Mouse (Mus musculus) intestine, embryonic 14.5 days (tissue): ENCODE measurements around the gene Mat2a. TPM values are rescaled to one million over a fixed set of nuclear protein-coding genes. Genes with fewer than 3 reads are reported as not detected.
A peak's percentile ranks its signal among the peaks of the same experiment; 100 is the strongest.

Experiments used
- ATAC-seq: fragments of 200-750 bp; cut with Nextera tagmentation; replicated peaks from 2 replicates; pipeline ENCODE4 v1.8.0; 2017; ENCODE audit warnings: low read depth, moderate number of reproducible peaks, moderate TSS enrichment, moderate library complexity; ENCODE audit not compliant: low FRiP score, low TSS enrichment
- DNase-seq: peaks from one replicate; pipeline ENCODE4 v3.0.0-alpha.2; 2018; ENCODE audit warnings: low spot score
- H3K27ac ChIP-seq: fragments of 300-500 bp; sonication (generic); 2 replicates; pipeline ENCODE4 v1.5.1; 2014; ENCODE audit warnings: low read depth, mild to moderate bottlenecking, control low read depth
- H3K27me3 ChIP-seq: fragments of 300-500 bp; sonication (generic); replicated peaks from 2 replicates; pipeline ENCODE4 v1.6.1; 2014; ENCODE audit warnings: low read length, control low read depth; ENCODE audit not compliant: control insufficient read depth, insufficient read depth
- H3K36me3 ChIP-seq: fragments of 300-500 bp; sonication (generic); 2 replicates; pipeline ENCODE4 v1.6.1; 2014; ENCODE audit warnings: low read length, control low read depth; ENCODE audit not compliant: control insufficient read depth, insufficient read depth
- H3K4me1 ChIP-seq: fragments of 300-500 bp; sonication (generic); replicated peaks from 2 replicates; pipeline ENCODE4 v1.6.1; 2014; ENCODE audit warnings: low read length, control low read depth, mixed read lengths; ENCODE audit not compliant: control insufficient read depth, insufficient read depth
- H3K4me2 ChIP-seq: fragments of 300-500 bp; sonication (generic); 2 replicates; pipeline ENCODE4 v1.6.1; 2014; ENCODE audit warnings: low read length
- H3K4me3 ChIP-seq: fragments of 300-500 bp; sonication (generic); 2 replicates; pipeline ENCODE4 v1.5.1; 2014; ENCODE audit warnings: low read depth, low read length, control low read depth, mixed read lengths
- H3K9ac ChIP-seq: fragments of 300-500 bp; sonication (generic); 2 replicates; pipeline ENCODE4 v1.6.1; 2014; ENCODE audit warnings: mild to moderate bottlenecking, low read length
- H3K9me3 ChIP-seq: fragments of 300-500 bp; sonication (generic); 2 replicates; pipeline ENCODE4 v1.6.1; 2016; ENCODE audit warnings: low read length, control low read depth; ENCODE audit not compliant: control insufficient read depth
- WGBS: fragments of 180-500 bp; shearing (Covaris S2); extraction: QIAGEN DNeasy Blood & Tissue Kit; methylation state at CpG from one replicate; pipeline ENCODE4 v1.1.7; 2014; 5-methylcytosine and 5-hydroxymethylcytosine counted together
- polyA plus RNA-seq: library from polyadenylated mRNA; unstranded; fragments of >200 nt; fragmentation: Nextera tagmentation; extraction: Ambion mirVana; gene quantifications from 2 replicates; pipeline ENCODE4 v1.2.1, GENCODE M21; 2014

Gene Mat2a
- polyA plus RNA-seq, 1 experiment from 2014 or later: 378 TPM

DNA sequence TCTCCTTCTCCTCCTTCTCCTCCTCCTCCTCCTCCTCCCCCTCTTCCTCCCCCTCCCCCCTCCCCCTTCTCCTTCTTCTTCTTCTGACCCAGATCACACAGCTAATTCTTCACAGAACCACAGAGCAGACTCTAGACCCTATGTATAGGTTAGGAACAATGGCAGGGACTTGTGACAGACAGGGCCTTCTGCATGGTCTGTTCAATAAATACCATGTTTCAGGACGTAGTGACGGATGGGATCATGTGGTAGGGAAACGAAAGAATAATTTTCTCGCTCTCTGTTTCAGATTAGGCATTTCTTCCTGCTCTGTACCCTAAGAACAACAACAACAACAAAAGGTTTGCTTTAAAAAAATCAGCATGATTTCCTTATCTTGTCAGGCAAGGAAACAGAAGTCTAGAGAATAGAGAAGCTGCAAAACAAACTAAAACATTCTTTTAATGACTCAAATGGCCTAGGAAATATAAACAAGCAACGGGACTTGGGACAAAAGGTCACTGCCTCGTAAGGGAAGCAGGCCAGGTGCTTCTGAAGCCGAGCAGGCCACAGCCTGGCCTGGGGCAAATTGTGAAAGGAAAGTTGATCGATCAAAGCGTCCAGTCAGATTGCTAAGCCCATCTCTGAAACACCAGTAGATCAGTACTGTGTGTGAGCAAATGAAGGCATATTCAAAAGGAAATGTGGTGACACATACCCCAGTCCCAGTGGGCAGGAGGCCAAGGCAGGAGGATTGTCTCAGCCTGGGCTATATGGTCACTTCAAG is 20.9 kb upstream of the Mat2a start:
- no peaks in the 10 kb centered on the region for H3K27me3 ChIP-seq
- no peaks in the 10 kb centered on the region for H3K9me3 ChIP-seq
- peaks cover 18% of the 10 kb centered on the region for H3K4me1 ChIP-seq
- no peak overlapping the region for H3K4me2 ChIP-seq
- ATAC-seq (no peak), DNase-seq (no peak)
- no peaks in the 10 kb centered on the region for H3K36me3 ChIP-seq
- WGBS: 35% methylated on average over 9 of the region's 9 CpGs
- H3K27ac ChIP-seq: no peak overlapping the region
- no peak overlapping the region for H3K4me3 ChIP-seq
- no peak overlapping the region for H3K9ac ChIP-seq

DNA sequence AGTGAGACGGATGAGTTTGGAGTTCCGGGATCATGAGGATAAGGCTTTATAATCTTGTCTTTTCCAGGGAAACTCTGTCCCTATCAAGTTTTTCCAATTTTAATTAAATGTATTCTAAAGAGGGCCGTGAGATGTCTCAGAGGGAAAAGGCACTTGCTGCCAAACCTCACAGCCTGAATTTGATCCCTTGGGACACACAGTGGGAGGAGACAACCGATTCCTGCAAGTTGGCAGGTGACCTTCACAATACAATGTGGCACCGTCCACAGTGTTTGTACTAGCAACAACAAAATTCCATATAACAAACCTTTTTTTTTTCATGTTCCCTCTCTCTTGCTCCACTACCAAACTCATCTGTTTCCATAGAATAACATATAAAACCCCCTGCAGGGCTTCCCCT is 19.6 kb upstream of the Mat2a start:
- peak overlapping the region; percentile 74; the same call in 1 of the 2 replicates for H3K27ac ChIP-seq

DNA sequence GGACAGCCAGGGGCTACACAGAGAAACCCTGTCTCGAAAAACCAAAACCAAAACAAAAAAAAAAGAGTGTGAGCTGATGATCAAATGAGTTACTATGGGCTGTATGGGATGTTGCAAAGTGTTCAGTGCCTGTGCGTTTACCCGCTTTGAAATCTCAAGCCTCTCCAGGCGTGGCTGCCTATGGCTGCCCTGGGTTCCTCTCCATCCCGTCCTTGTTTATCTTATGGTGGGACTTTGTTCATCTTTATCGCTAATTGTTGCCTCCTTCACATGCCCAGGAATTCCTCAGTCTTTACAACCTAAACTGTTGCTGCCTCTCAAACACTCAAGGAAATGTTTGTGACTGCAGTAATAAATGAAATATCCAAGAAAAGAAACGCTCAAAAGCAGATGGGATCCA is 19.1 kb upstream of the Mat2a start:
- H3K4me1 ChIP-seq: peaks cover 31% of the 10 kb centered on the region
- WGBS: 16% methylated on average over 7 of the region's 7 CpGs
- ATAC-seq (0 out of 2 replicates have a peak, but pooled peaks have one; percentile 48), DNase-seq (peak; percentile 58)
- no peaks in the 10 kb centered on the region for H3K36me3 ChIP-seq
- no peak overlapping the region for H3K9ac ChIP-seq
- H3K27me3 ChIP-seq: no peaks in the 10 kb centered on the region
- no peak overlapping the region for H3K4me3 ChIP-seq
- H3K27ac ChIP-seq: peak overlapping the region; percentile 74
- peak overlapping the region; percentile 24 for H3K4me2 ChIP-seq
- H3K9me3 ChIP-seq: no peaks in the 10 kb centered on the region

More for the DNA sequence above, 19.6 kb upstream of the Mat2a start:
- ATAC-seq (no peak), DNase-seq (no peak)
- peak overlapping the region; percentile 24; the same call in 1 of the 2 replicates for H3K4me2 ChIP-seq
- H3K4me1 ChIP-seq: peaks cover 31% of the 10 kb centered on the region
- no peak overlapping the region for H3K9ac ChIP-seq
- no peaks in the 10 kb centered on the region for H3K9me3 ChIP-seq
- H3K27me3 ChIP-seq: no peaks in the 10 kb centered on the region
- no peak overlapping the region for H3K4me3 ChIP-seq
- WGBS: 17% methylated on average over 5 of the region's 5 CpGs
- H3K36me3 ChIP-seq: no peaks in the 10 kb centered on the region

DNA sequence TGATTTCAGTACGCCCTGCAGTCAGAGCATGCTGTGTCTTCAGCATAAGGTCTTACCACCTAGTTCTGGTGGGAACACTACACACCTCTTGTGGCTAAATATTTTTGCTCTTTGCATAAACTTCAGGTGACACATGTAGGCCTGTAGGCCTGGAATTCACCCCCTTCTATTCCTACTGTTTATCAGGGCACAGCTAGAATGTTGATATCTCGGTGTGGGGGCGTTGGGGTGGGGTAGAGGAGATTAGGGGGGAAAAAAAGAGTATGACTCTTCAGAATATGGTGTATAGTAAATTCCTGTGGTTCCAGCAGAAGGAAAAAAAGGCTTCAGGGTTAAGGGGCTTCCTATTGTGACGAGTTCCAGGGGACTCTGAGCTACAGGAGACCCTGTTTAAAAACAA is 17.2 kb upstream of the Mat2a start:
- peaks cover 31% of the 10 kb centered on the region for H3K4me1 ChIP-seq
- H3K9me3 ChIP-seq: no peaks in the 10 kb centered on the region
- no peak overlapping the region for H3K27ac ChIP-seq
- DNase-seq (no peak), ATAC-seq (no peak)
- no peak overlapping the region for H3K4me2 ChIP-seq
- no peaks in the 10 kb centered on the region for H3K27me3 ChIP-seq
- no peak overlapping the region for H3K4me3 ChIP-seq
- WGBS: 65% methylated on average over 4 of the region's 4 CpGs
- no peak overlapping the region for H3K9ac ChIP-seq
- no peaks in the 10 kb centered on the region for H3K36me3 ChIP-seq

DNA sequence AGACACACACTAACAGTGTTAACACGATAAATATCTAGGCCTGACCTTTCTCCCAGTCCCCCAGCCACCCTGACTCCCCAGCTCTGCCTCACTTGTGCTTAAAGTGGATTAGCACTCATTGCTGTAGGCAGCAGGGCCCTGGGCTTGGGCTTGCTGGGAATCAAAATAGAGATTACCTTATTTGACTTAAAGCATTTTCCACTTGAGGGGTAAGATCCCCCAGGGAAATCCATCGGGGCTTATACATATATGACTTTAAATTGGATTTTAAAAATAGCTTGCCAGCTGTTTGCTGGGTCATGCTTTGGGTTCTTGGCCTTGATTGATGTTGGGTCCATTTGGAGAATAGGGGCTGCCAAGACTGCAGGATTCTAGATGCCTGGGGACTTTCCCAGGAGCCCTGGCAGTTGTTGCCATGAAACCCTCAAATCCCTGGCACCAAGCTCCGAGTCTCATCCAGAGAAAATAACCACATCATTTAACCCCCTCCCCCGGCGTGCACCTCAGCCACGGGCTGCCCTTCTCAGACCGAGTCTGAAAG is 15.5 kb upstream of the Mat2a start:
- WGBS: 62% methylated on average over 7 of the region's 7 CpGs

DNA sequence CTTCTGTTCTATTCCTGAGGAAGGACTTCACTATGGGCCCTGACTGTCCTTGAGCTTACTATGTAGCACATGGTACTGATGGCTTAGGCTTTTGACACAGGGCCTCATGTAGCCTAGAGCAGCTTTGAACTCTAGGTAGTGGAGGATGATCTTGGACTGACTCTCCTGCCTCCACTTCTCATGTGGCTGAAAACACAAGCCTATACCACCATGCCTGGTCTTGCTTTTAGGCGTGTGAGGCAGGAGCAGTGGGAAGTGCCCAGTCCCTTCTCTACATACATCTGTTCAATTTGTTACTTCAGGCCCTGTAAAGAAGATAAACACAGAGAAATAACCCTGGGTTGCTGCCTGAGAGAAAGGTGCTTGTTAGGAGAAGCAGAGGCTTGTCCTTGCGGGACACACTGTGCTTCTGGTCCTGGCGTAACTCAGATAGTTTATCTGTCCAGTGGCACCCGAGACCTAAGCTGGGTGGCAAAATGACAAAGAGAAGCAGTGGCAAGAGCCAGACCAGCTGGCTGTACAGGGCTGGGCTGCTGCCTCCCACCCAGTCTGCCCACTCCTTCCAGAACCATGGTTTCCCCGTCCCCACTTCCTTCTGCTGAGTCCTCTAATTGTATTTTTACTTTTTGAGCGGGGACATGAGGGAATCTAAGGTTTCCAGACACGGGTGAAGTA is 14.9 kb upstream of the Mat2a start:
- no peak overlapping the region for H3K9ac ChIP-seq
- no peak for ATAC-seq
- 37% methylated on average over 7 of the region's 7 CpGs for WGBS

More for the DNA sequence above, 15.5 kb upstream of the Mat2a start:
- no peak overlapping the region for H3K4me3 ChIP-seq
- peaks cover 20% of the 10 kb centered on the region for H3K4me1 ChIP-seq
- no peaks in the 10 kb centered on the region for H3K9me3 ChIP-seq
- no peak overlapping the region for H3K4me2 ChIP-seq
- H3K36me3 ChIP-seq: no peaks in the 10 kb centered on the region
- H3K9ac ChIP-seq: no peak overlapping the region
- no peaks in the 10 kb centered on the region for H3K27me3 ChIP-seq
- DNase-seq (no peak), ATAC-seq (0 out of 2 replicates have a peak, but pooled peaks have one; percentile 57)
- H3K27ac ChIP-seq: peak overlapping the region; percentile 74

DNA sequence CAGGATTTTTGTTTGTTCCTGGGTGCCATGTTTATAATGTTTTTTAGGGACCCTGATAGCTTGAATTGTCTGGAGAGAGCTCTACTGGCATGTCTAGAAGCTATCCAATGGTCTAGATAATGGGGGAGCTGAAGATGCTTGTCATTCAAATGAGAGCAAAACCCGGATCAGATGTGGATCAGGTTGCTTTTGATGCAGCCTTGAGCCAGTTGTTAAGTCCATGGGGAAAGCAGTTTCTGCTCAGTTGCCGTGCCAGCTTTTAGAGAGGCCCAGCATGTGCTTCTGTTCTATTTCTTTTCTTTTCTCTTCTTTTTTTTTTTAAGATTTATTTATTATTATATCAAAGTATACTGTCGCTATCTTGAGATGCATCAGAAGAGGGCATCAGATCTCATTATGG is 14.2 kb upstream of the Mat2a start:
- no peaks in the 10 kb centered on the region for H3K9me3 ChIP-seq
- no peaks in the 10 kb centered on the region for H3K36me3 ChIP-seq
- H3K4me3 ChIP-seq: no peak overlapping the region
- H3K4me2 ChIP-seq: no peak overlapping the region
- peaks cover 17% of the 10 kb centered on the region for H3K4me1 ChIP-seq
- H3K9ac ChIP-seq: no peak overlapping the region
- no peak overlapping the region for H3K27ac ChIP-seq
- WGBS: 81% methylated on average over 3 of the region's 3 CpGs
- H3K27me3 ChIP-seq: no peaks in the 10 kb centered on the region
- ATAC-seq (no peak), DNase-seq (no peak)

More for the DNA sequence above, 14.9 kb upstream of the Mat2a start:
- Histone ChIP-seq H3K36me3 (no peaks in the 10 kb centered on the region), H3K4me1 (peaks cover 17% of the 10 kb centered on the region), H3K27me3 (no peaks in the 10 kb centered on the region), H3K4me3 (no peak overlapping the region), H3K9me3 (no peaks in the 10 kb centered on the region), H3K27ac (peak overlapping the region; percentile 74), H3K4me2 (no peak overlapping the region)
- DNase-seq: no peak

DNA sequence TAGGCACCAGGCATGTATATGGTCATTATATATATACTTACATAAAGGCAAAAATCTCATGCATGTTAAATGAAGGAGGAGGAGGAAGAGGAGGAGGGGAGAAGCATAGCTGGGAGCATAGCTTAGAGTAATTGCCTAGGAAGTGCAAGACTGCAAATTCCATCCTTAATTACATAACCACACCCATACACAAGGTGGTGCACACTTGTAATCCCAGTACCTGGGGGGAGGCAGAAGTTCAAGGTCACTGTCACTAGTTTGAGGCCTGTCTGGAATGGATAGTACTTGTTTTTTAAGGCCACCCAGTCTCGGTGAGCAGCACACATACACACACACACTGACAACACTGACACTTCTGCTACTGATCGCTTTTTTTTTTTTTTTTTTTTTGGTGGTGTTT is 13.0 kb upstream of the Mat2a start:
- no peak overlapping the region for H3K4me2 ChIP-seq
- H3K9ac ChIP-seq: no peak overlapping the region
- DNase-seq (no peak), ATAC-seq (no peak)
- H3K36me3 ChIP-seq: no peaks in the 10 kb centered on the region
- H3K4me1 ChIP-seq: peaks cover 13% of the 10 kb centered on the region
- H3K4me3 ChIP-seq: no peak overlapping the region
- no peaks in the 10 kb centered on the region for H3K27me3 ChIP-seq
- no peak overlapping the region for H3K27ac ChIP-seq
- H3K9me3 ChIP-seq: no peaks in the 10 kb centered on the region
- 73% methylated on average over 2 of the region's 2 CpGs for WGBS
